In genomic region chr7:66846582-66846981, GRCm38 (mm10) we compare ENCODE assay signal across 18 mouse cellular contexts. TPM values are rescaled to one million over a fixed set of nuclear protein-coding genes. Genes with fewer than 3 reads are reported as not detected.
"Had no signal": no experiment of that assay in that cellular context is flagged by ENCODE, and none has a peak within 500 bp of the region (broad histone marks: within the 10 kb centered on the region; RNA-seq: fewer than 3 reads in every experiment).

No protein-coding gene starts in this region.

- H3K27me3 ChIP-seq: lung, embryonic 15.5 days; stomach, embryonic 15.5 days had no signal

- ATAC-seq: lung, postnatal 0 days; midbrain, embryonic 13.5 days; midbrain, embryonic 15.5 days had no signal

- H3K4me3 ChIP-seq: lung, embryonic 15.5 days; megakaryocyte, embryonic 14.5 days; midbrain, embryonic 13.5 days; midbrain, embryonic 15.5 days; neural tube, embryonic 12.5 days; stomach, embryonic 15.5 days had no signal

- H3K9ac ChIP-seq: lung, embryonic 15.5 days; midbrain, embryonic 13.5 days; midbrain, embryonic 15.5 days; neural tube, embryonic 12.5 days; stomach, embryonic 15.5 days had no signal

- H3K4me1 ChIP-seq: megakaryocyte, embryonic 14.5 days; midbrain, embryonic 13.5 days; midbrain, embryonic 15.5 days; neural tube, embryonic 12.5 days had no signal

- H3K9me3 ChIP-seq: lung, embryonic 15.5 days; megakaryocyte, embryonic 14.5 days; midbrain, embryonic 13.5 days; midbrain, embryonic 15.5 days; neural tube, embryonic 12.5 days; stomach, embryonic 15.5 days had no signal

- H3K27ac ChIP-seq: lung, embryonic 15.5 days; macrophage; midbrain, embryonic 13.5 days; midbrain, embryonic 15.5 days; neural tube, embryonic 12.5 days; stomach, embryonic 15.5 days; stomach, postnatal 0 days had no signal

- DNase-seq: lung, postnatal 14 days; lung, postnatal 36 days; right cerebral cortex, postnatal 14 days; thymus, adult 2 months; thymus, postnatal 25 days; thymus, postnatal 4 days had no signal

- H3K36me3 ChIP-seq: lung, embryonic 15.5 days; midbrain, embryonic 13.5 days; midbrain, embryonic 15.5 days; neural tube, embryonic 12.5 days; stomach, embryonic 15.5 days had no signal

- H3K4me2 ChIP-seq: lung, embryonic 15.5 days; midbrain, embryonic 11.5 days; midbrain, embryonic 13.5 days; midbrain, embryonic 15.5 days; neural tube, embryonic 12.5 days; stomach, embryonic 15.5 days had no signal

RNA-seq across cellular contexts. Expression of gene Adamts17, which starts 7.0 kb away (rescaled TPM):
- total RNA-seq: monocyte, adult 5-6 weeks; neutrophil, adult 5-6 weeks had no signal
- polyA plus RNA-seq: macrophage had no signal
